Mouse (Mus musculus): ENCODE results near the gene Il25.
"Not testable (repeated sequence)": the region's sequence is repeated elsewhere in the genome, so short reads cannot be mapped to it uniquely, and the experiment has no call there.

The Il25 gene

GRCm38 (mm10) chr14:54927296-54927695 lies 5.2 kb upstream of the Il25 start:
- peak; percentile 29 for DNase-seq

- DNase-seq, result no peak
Measured at GRCm38 (mm10) chr14:54929801-54930200, 2.7 kb upstream of the Il25 start.

GRCm38 (mm10) chr14:54930431-54930830 lies 2.1 kb upstream of the Il25 start:
- no peak for DNase-seq

- peak; percentile 19 for DNase-seq
Measured at GRCm38 (mm10) chr14:54935904-54936830, 3.7 kb downstream of the Il25 start, which contains the start of gene Cmtm5. Gene Cmtm5, plus strand, starts transcription at chr14:54936261.

- DNase-seq, result peak; percentile 27
Measured at GRCm38 (mm10) chr14:54936831-54937160, 4.3 kb downstream of the Il25 start.

GRCm38 (mm10) chr14:54937361-54938182 lies 5.1 kb downstream of the Il25 start:
- no peak for DNase-seq

- DNase-seq, result no peak
Measured at GRCm38 (mm10) chr14:54938431-54939219, 6.1 kb downstream of the Il25 start.

GRCm38 (mm10) chr14:54939434-54940175 lies 7.1 kb downstream of the Il25 start:
- peak; percentile 70 for DNase-seq

GRCm38 (mm10) chr14:54940176-54940530 lies 7.7 kb downstream of the Il25 start:
- no peak for DNase-seq

GRCm38 (mm10) chr14:54941024-54941978 lies 8.8 kb downstream of the Il25 start:
- DNase-seq, result no peak

GRCm38 (mm10) chr14:54942479-54942878 lies 10.0 kb downstream of the Il25 start:
- no peak for DNase-seq

GRCm38 (mm10) chr14:54943971-54944370 lies 11.5 kb downstream of the Il25 start:
- no peak for DNase-seq

- DNase-seq, result no peak
Measured at GRCm38 (mm10) chr14:54944939-54945338, 12.4 kb downstream of the Il25 start.

- DNase-seq, result no peak
Measured at GRCm38 (mm10) chr14:54945975-54946704, 13.6 kb downstream of the Il25 start.

- not testable (repeated sequence) for DNase-seq
Measured at GRCm38 (mm10) chr14:54947008-54947407, 14.5 kb downstream of the Il25 start.

- DNase-seq, result no peak
Measured at GRCm38 (mm10) chr14:54948781-54949180, 16.3 kb downstream of the Il25 start.

GRCm38 (mm10) chr14:54950493-54950892 lies 18.0 kb downstream of the Il25 start:
- DNase-seq, result no peak

- no peak for DNase-seq
Measured at GRCm38 (mm10) chr14:54951587-54951986, 19.1 kb downstream of the Il25 start.

- DNase-seq, result no peak
Measured at GRCm38 (mm10) chr14:54953664-54954206, 21.2 kb downstream of the Il25 start.

- DNase-seq, result no peak
Measured at GRCm38 (mm10) chr14:54954474-54954873, 22.0 kb downstream of the Il25 start.
